Mouse (Mus musculus) fibroblast of lung, adult 2 months (primary cell): ENCODE results near the gene Tas1r2.

ENCODE experiments used
- DNase-seq: peaks from one replicate; pipeline ENCODE4 v3.0.0-alpha.2; 2011; ENCODE audit warnings: low read depth

The Tas1r2 gene

DNA sequence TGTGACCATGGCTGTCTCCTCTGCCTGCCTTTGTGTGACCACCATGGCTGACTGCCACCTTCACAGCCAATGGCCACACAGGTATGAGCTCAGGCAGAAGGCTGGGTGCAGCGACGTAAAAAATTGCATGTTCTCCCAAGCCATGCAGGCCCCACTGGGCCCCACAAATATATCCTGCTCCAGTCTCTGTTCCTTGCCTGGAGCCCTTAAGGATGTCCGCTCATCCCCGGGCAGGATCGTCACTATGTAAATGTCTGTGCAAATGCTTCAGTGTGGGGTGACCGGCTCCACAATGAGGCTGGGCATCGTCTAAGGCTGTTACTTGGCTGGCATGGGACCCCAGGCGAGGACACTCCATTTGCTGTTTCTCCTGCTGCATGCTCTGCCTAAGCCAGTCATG, at the start of gene Tas1r2:
TSS of gene Tas1r2 (plus strand) at position 301 of the 400 bp plus-strand sequence.
- no peak for DNase-seq

GRCm38 (mm10) chr4:139605216-139605615, 48.1 kb upstream of the Tas1r2 start:
- DNase-seq, result no peak

- DNase-seq, result no peak
Measured at GRCm38 (mm10) chr4:139606732-139607131, 46.6 kb upstream of the Tas1r2 start.

GRCm38 (mm10) chr4:139608975-139609374, 44.4 kb upstream of the Tas1r2 start:
- DNase-seq, result no peak

- DNase-seq, result no peak
Measured at GRCm38 (mm10) chr4:139610954-139611353, 42.4 kb upstream of the Tas1r2 start.

DNA sequence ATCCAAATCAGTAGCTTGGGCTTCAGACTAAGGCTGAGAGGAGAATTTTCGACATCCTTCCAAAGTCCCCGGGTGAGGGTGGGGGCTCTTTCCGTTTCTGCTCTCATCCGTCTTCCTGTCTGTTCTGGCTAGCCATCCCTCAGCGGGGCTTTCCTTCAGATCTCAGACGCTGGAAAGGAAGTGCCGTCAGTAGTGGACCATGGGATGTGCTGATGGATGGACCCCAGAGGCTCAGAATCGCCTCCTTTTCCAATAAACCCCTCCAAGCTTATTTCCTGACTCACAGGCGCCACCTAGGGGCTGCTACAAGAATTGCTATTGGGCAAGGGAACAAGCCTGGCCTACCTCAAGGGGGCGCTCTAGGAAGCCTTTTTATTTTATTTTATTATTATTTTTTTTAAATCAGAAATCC, 41.8 kb upstream of the Tas1r2 start:
- DNase-seq, result no peak

DNA sequence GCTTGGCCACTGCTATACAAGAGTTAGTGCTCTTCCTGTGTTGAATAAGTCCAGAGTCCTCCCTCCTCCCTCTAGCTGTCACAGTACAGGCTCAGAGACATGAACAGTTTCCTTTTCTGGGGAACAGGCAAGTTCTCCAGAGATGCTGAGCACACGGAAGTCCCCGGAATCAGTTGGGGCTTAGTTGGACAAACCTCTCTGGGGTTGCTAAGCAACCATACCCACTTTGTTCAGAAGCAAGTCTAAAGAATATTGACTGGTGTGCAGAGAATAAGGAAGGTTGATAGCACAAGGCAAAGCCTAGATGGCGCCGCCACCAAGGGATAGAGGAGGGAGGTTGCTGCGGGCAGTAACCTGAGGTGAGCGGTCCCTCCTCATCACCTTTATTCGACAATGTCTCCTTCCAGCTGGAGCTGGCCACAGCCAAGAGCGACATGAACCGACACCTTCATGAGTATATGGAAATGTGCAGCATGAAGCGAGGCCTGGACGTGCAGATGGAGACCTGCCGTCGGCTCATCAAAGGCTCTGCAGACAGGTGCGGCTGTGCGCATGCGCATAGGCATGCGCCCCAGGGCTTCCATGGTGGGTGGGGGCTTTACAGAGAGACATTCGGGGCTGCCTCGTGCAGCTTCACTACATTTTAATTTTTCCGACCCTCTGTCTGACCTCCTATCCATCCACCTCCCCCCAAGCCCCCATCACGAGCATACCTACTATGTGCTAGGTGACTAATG, 38.6 kb upstream of the Tas1r2 start:
- no peak for DNase-seq

DNA sequence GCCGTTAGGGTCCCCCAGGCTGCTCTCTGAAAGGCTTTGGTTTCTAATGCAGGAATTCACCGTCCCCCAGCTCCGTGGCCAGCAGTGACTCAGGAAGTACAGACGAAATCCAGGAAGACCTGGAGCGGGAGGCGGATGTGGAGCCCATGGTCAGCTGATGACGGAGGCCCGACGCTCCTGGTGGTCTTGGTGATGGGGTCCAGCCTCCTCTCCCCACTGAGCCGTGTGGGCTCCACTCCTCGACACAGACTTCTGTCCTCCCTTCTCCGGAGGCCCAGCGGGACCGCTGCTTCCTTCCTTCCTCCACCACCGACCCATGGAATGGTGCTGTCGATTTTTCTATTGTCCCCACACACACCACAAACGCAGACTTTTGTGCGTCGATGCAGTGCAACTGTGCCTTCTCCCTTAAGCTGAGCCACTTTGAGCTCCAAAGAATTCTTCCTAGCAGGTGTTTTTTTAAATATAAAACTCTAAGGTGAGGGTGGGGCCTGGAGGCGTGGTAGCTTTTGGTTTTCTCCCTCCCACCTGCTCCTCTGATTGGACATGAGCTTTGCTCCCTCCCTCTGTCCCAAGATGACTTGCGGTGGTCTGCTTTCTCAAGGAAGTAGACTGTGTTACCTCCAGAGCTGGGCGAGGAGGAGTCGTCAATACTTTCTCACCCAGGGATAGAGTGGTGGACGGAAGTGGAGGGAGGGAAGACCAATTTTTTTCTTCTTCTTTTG, 36.9 kb upstream of the Tas1r2 start:
- DNase-seq, result no peak

GRCm38 (mm10) chr4:139617001-139617364, 36.4 kb upstream of the Tas1r2 start:
- no peak for DNase-seq

GRCm38 (mm10) chr4:139619765-139620164, 33.6 kb upstream of the Tas1r2 start:
- DNase-seq, result no peak

DNA sequence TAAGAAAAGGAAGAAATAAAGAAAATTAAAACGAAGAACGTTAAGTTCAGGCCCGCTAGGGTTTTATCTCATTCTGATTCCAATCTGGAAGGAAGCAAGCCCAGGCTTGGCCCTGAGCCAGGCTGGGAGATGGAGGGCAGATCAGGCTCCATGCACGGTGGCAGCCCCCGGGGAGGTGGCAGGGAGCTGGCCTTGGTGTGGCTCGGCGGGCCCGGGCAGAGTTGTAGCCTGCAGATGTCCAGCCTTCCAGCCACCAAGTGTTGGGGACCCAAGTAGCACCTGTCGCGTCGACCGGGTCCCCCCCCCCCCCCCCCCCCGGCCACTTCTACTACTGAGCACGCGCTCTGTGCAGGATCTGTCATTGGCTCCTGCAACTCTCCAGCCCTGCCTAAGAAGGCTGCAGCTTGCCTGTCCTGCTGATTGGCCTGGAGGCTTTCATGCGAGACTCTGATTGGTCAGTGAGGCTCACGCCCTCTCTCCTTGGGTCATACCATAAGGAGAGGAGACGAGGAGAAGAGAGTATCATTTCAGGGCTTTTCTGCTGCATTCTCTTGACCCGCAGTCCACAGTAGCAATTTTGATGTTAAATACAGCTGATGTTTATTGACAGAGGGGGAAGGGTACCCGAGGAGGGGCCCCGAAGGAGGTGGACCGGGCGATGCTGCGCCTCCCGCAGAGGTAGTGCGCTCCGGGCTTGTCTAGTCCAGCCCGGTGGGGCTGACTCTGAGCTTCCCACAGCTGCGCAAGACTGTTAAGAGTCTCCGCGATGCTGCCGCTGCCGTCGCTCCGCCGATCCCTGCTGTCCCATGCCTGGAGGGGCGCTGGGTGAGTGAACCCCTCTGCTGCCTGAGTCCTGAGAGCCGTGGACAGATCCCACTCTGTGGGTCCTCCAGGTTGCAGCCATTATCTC, 30.7 kb upstream of the Tas1r2 start, which contains the start of gene Aldh4a1:
TSS of gene Aldh4a1 (plus strand) at position 494 of the 910 bp plus-strand sequence.
- DNase-seq, result peak; percentile 88

DNA sequence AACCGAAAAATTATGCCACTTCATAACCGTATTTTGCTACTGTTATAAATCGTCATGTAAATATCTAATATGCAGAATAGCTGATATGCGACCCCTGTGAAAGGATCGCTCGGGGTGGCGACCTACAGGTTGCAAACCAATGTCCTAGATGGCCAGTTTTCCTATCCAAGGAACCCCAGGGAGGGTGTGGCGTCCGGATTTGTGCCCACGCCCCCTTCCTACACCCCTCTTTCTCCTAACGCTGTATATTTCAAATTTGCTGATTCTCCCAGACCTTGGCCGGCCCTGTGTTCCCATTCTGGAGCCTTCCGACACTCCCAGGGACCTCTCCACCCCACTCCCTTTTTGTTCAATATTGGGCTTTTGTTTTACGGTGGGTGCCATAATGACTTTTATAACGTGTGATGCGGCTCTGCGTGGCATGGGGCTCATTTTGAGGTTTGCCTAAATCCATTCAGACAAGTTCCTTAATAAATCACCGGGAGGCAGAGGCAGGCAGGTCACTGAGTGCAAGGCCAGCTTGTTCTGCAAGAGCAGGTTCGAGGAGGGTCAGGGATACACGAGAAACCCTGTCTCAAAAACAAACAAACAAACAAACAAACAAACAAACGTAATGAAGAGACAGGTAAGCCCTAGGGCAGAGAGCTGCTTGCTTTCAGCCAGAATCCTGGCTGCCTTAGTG, 29.8 kb upstream of the Tas1r2 start:
- DNase-seq, result no peak

DNA sequence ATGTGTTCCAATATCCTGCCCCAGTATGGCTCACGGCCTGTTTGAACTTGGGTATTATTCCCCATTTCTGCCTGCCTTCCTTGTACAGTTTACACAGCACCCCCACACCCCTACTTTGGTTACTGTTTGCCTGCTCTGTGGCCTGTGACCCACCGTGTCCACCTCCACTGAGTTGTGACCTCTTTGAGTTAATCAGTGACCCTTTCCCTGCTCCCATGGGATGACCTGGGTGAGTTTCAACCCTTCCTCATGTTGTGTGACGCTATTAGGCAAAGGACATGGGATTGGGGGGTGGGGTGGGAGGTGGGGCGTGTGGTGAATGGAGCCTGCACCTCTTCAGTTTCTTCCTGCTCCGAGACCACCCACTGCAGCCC, 29.2 kb upstream of the Tas1r2 start:
- no peak for DNase-seq

DNA sequence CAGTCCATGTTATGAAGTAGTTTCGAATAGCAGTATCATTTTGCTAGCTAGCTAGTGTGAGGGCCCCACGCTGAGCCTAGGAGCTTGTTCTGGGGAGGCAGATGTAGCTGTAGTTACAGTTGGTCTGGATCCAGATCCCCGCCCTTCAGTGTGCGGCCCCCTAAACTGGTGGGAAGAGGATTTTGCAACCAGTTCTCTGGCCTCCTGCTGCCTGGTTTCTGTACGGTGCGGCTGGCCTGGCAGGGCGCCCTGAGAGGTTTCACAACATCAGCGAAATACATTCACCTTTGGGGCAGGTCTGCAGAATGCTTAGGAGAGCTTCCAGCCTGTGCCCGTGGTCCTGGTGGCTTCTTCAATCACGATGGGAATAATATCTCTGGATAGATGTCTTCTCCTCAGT, 28.6 kb upstream of the Tas1r2 start:
- DNase-seq, result peak; percentile 44

DNA sequence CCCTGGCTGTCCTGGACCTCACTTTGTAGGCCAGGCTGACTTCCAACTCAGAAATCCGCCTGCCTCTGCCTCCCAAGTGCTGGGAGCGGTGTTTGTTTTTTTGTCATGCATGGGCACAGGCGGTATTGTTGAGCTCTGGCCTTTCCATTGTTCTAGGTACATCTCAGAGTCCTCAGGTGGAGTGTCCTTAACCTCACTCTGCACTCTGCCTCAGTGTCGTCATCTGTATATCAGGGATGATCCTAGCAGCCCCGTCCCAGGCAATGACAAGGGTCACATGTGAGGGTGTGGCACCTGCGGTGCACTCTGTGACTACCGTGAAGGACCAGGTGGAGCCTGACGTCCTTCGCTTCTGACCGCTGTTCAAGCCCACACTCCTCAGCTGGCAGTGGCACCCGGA, 26.0 kb upstream of the Tas1r2 start:
- no peak for DNase-seq

- no peak for DNase-seq
Measured at GRCm38 (mm10) chr4:139630171-139630570, 23.2 kb upstream of the Tas1r2 start.

- DNase-seq, result no peak
Measured at GRCm38 (mm10) chr4:139631141-139631540, 22.2 kb upstream of the Tas1r2 start.

DNA sequence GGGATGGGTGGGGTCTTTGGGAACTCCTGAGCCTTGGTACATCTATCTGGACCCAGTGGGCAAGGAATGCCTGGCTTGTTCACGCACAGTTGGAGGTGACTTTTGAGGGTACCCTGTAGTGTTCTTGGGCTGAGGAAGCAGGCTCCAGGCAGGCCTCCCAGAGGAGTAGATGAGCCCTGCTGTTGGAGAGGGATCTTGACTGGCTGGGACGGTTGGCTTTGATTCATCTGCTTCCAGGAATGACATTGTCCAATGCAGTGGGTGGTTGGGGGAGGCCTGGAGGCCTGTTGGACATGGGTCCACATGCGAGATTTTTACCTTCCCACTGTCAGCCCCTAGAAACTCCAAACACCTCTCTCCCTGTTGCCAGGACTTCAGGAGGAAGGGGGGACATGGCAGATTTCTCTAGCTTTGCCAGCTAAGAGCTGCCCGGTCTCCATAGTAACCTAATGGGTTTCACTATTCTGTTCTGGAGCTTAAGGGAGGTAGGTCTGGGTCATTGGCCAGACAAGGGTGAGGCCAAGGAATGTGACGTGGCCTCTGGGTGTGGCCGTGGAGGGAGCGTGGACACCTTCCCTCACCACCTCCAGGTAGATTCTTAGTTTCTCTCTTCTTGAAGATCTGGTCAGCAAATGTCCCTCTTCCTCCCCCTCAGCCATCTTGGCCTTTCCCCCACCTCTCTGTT, 21.6 kb upstream of the Tas1r2 start:
- no peak for DNase-seq

- no peak for DNase-seq
Measured at GRCm38 (mm10) chr4:139632254-139632580, 21.1 kb upstream of the Tas1r2 start.

DNA sequence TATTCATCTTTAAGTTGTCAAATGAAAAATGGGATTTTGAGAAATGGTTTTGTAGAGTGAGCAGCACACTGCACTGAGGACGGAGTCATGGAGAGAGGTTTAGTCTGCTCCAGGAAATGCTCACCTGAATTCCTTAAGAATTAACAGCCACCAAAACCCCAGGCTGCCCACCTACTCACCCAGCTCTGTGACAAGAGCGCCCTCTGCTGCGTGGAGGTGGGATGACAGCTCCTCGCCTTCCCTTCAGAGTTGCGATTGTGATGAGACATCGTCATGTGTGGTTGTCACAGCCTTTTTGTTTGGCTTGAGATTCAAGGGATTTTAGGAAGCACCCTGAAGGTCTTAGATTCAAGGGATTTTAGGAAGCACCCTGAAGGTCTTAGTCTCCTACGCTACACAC, 17.0 kb upstream of the Tas1r2 start:
- no peak for DNase-seq

GRCm38 (mm10) chr4:139637847-139638246, 15.5 kb upstream of the Tas1r2 start:
- no peak for DNase-seq

- DNase-seq, result no peak
Measured at GRCm38 (mm10) chr4:139638356-139638755, 15.0 kb upstream of the Tas1r2 start.
